Mouse (Mus musculus) ES-Bruce4 (cell line): ENCODE data around the gene Frmd4a. TPM values are rescaled to one million over a fixed set of nuclear protein-coding genes. Genes with fewer than 3 reads are reported as not detected.

Experiments
- H3K27ac ChIP-seq: 2 replicates; pipeline ENCODE4 v1.5.1; 2012; ENCODE audit warnings: low read length, inconsistent platforms; ENCODE audit not compliant: insufficient read depth
- H3K27me3 ChIP-seq: 2 replicates; pipeline ENCODE4 v1.6.1; 2012; ENCODE audit warnings: mild to moderate bottlenecking, low read length, inconsistent platforms; ENCODE audit not compliant: control insufficient read depth, poor library complexity, insufficient read depth, severe bottlenecking
- H3K36me3 ChIP-seq: 2 replicates; pipeline ENCODE4 v1.6.1; 2012; ENCODE audit warnings: inconsistent platforms, mild to moderate bottlenecking, low read length, moderate library complexity; ENCODE audit not compliant: control insufficient read depth, poor library complexity, insufficient read depth, severe bottlenecking
- H3K4me1 ChIP-seq: one replicate; pipeline ENCODE4 v1.8.1; 2011; ENCODE audit warnings: low read length; ENCODE audit not compliant: control insufficient read depth, insufficient read depth
- H3K4me3 ChIP-seq: 2 replicates; pipeline ENCODE4 v1.5.1; 2011; ENCODE audit warnings: low read depth, mild to moderate bottlenecking, low read length
- H3K9ac ChIP-seq: 2 replicates; pipeline ENCODE4 v1.6.1; 2012; ENCODE audit warnings: low read depth, mild to moderate bottlenecking, inconsistent platforms; ENCODE audit not compliant: poor library complexity, severe bottlenecking
- H3K9me3 ChIP-seq: replicated peaks from 2 replicates; pipeline ENCODE4 v1.6.1; 2012; ENCODE audit warnings: mild to moderate bottlenecking, low read length, inconsistent platforms; ENCODE audit not compliant: control insufficient read depth, poor library complexity, insufficient read depth, severe bottlenecking
- CTCF ChIP-seq: IDR thresholded peaks from one replicate; pipeline ENCODE4 v1.8.1; 2011; ENCODE audit warnings: low read depth, low read length
- EP300 ChIP-seq: IDR thresholded peaks from 2 replicates; pipeline ENCODE4 v1.6.1; 2011; ENCODE audit warnings: low read depth, low read length; ENCODE audit not compliant: insufficient read depth
- POLR2A ChIP-seq: IDR thresholded peaks from one replicate; pipeline ENCODE4 v1.8.1; 2011; ENCODE audit warnings: low read length; ENCODE audit not compliant: insufficient read depth
- polyA plus RNA-seq: library from polyadenylated mRNA; stranded (reverse); fragments of >200 nt; gene quantifications from 2 replicates; pipeline ENCODE4 v1.2.4, GENCODE M21; 2011; ENCODE audit warnings: low read depth; ENCODE audit not compliant: missing spikeins, insufficient read depth, insufficient read length

The Frmd4a gene
- polyA plus RNA-seq, 1 experiment = 5.6 TPM

DNA sequence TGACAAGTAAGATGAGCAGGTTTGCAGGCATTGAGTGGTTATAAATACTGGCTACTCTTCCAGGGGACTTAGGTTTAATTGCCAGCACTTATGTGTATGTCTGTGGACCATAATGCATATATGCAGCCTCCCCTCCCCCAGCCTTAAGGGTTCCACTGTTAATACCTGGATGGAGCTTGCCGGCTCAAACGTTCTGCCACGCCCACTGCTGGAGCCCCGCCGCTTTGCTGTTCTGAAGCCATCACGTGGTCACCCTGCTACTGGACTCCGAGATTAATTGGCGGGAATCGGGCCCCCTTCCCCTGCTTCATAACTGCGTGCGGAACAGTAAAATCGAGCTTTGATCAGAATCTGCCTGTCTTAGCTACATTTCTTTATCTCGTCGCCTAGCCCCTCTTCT lies 495.1 kb downstream of the Frmd4a start:
- Histone ChIP-seq H3K9ac (no peak overlapping the region), H3K27me3 (no peaks in the 10 kb centered on the region; the same call in 1 of the 2 replicates), H3K36me3 (no peaks in the 10 kb centered on the region), H3K9me3 (no peaks in the 10 kb centered on the region), H3K27ac (no peak overlapping the region), H3K4me3 (no peak overlapping the region), H3K4me1 (no peaks in the 10 kb centered on the region)
- no peak for TF ChIP-seq EP300
- no peak for TF ChIP-seq CTCF
- TF ChIP-seq POLR2A = no peak

DNA sequence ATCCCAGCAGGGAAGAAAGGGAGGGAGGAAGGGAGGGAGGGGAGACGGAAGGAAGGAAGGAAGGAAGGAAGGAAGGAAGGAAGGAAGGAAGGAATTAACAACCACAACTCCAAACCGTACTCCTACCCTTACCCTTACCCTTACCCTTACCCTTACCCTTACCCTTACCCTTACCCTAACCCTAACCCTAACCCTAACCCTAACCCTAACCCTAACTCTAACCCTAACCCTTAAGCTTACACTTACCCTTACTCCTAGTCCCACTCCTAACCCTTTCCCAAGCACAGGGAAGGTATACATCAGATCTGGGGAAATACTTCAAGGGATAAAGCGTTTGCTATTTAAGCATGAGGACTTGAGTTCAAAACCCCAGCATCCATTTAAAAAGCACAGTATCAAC lies 498.4 kb downstream of the Frmd4a start:
- no peaks in the 10 kb centered on the region for H3K36me3 ChIP-seq
- no peak overlapping the region for H3K27ac ChIP-seq
- no peak overlapping the region for H3K4me3 ChIP-seq
- no peaks in the 10 kb centered on the region for H3K4me1 ChIP-seq
- H3K9me3 ChIP-seq = no peaks in the 10 kb centered on the region
- TF ChIP-seq CTCF (no peak), EP300 (no peak), POLR2A (no peak)
- H3K9ac ChIP-seq = no peak overlapping the region
- H3K27me3 ChIP-seq = no peaks in the 10 kb centered on the region; the same call in 1 of the 2 replicates

DNA sequence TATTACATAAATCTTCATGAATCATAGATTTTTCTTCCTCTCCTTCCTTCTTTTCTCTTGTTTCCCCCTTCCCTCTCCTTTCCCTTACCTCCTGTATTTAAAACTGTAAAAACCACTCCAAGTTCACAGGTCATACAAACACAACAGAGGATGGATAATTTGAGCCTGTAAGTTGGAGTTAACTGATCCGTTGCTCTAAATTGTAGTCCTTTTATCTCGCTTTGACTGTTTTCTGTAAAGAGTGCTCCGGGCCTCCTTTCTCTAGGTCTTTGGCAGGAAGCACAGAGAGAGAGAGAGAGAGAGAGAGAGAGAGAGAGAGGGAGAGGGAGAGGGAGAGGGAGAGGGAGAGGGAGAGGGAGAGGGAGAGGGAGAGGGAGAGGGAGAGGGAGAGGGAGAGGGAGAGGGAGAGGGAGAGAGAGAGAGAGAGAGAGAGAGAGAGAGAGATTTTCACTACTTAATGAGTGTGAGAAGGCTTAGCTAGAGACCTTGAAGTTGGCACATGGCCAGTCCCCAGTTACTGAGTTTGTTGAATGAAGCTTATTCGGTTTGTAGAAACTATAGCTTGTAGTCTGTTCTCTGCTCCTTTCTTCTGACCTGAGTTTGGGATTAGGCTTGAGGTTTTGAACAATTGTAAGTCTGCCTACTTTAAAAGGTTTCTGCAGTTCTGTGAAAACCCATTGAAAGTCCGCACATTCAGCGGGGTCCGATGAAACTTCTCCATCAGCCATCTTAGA lies 499.5 kb downstream of the Frmd4a start:
- no peak overlapping the region for H3K27ac ChIP-seq
- H3K27me3 ChIP-seq = no peaks in the 10 kb centered on the region; the same call in 1 of the 2 replicates
- TF ChIP-seq CTCF (no peak), POLR2A (no peak), EP300 (no peak)
- H3K4me1 ChIP-seq = no peaks in the 10 kb centered on the region
- no peak overlapping the region for H3K9ac ChIP-seq
- H3K36me3 ChIP-seq = no peaks in the 10 kb centered on the region
- H3K4me3 ChIP-seq = no peak overlapping the region
- H3K9me3 ChIP-seq = no peaks in the 10 kb centered on the region

GRCm38 (mm10) chr2:4517553-4518125 lies 500.1 kb downstream of the Frmd4a start:
- H3K36me3 ChIP-seq = no peaks in the 10 kb centered on the region
- H3K4me1 ChIP-seq = no peaks in the 10 kb centered on the region
- H3K27ac ChIP-seq = no peak overlapping the region
- no peaks in the 10 kb centered on the region; the same call in 1 of the 2 replicates for H3K27me3 ChIP-seq
- no peak overlapping the region for H3K9ac ChIP-seq
- no peaks in the 10 kb centered on the region for H3K9me3 ChIP-seq
- no peak overlapping the region for H3K4me3 ChIP-seq
- TF ChIP-seq EP300 = no peak
- TF ChIP-seq CTCF = no peak
- TF ChIP-seq POLR2A = no peak

GRCm38 (mm10) chr2:4518549-4518948 lies 501.0 kb downstream of the Frmd4a start:
- H3K27me3 ChIP-seq = no peaks in the 10 kb centered on the region; the same call in 1 of the 2 replicates
- no peaks in the 10 kb centered on the region for H3K9me3 ChIP-seq
- no peak overlapping the region for H3K4me3 ChIP-seq
- H3K27ac ChIP-seq = no peak overlapping the region
- H3K4me1 ChIP-seq = no peaks in the 10 kb centered on the region
- no peaks in the 10 kb centered on the region for H3K36me3 ChIP-seq
- no peak overlapping the region for H3K9ac ChIP-seq
- TF ChIP-seq EP300 (no peak), CTCF (no peak), POLR2A (no peak)

DNA sequence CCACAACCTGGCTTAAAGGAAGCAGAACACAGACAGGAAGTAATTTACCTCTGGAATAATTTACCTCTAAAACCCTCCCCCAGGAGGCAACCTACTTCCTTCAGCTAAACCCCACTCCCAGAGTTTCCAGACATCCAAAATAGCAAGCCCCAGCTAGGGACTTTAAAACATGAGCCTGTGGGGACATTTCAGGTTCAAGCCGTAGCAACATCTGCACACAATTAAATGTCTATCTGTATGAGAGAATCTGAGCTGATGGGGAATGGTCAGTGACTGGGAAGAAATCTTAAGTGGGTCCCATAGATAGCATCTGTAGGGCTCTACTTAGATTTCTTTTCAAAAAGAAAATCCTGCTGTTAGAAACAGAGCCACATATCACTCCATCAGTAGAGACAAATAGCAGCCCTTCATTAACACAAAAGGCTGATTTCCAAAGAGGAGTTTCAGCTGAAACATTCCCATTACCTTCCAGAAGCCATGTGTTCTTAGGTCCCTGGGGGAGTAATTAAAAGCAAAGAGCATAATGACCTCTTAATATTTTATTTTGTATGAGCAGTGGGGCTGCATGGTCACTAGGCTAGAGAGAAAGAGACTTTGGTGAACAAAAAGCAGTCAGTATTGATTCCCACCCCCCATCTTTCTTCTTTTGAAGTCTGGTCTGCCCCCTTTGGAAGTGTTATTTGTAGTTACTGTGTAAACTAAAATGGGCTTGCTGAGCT lies 505.4 kb downstream of the Frmd4a start:
- no peaks in the 10 kb centered on the region; the same call in 1 of the 2 replicates for H3K27me3 ChIP-seq
- no peak overlapping the region for H3K9ac ChIP-seq
- H3K36me3 ChIP-seq = no peaks in the 10 kb centered on the region
- no peaks in the 10 kb centered on the region for H3K9me3 ChIP-seq
- H3K4me3 ChIP-seq = no peak overlapping the region
- H3K27ac ChIP-seq = no peak overlapping the region
- TF ChIP-seq EP300 (no peak), POLR2A (no peak), CTCF (no peak)
- H3K4me1 ChIP-seq = no peaks in the 10 kb centered on the region
